Mouse (Mus musculus) hindbrain, embryonic 11.5 days (tissue): Measurements from ENCODE around the gene Thbs1. TPM values are rescaled to one million over a fixed set of nuclear protein-coding genes. Genes with fewer than 3 reads are reported as not detected.

Source experiments
- ATAC-seq: fragments of 200-750 bp; cut with Nextera tagmentation; 2 replicates; pipeline ENCODE4 v1.8.0; 2017; ENCODE audit warnings: mild to moderate bottlenecking, moderate TSS enrichment, moderate library complexity; ENCODE audit not compliant: low FRiP score
- DNase-seq: peaks from one replicate; pipeline ENCODE4 v3.0.0-alpha.2; 2015; ENCODE audit warnings: low spot score
- H3K27ac ChIP-seq: fragments of 300-500 bp; sonication (generic); 2 replicates; pipeline ENCODE4 v1.5.1; 2014; ENCODE audit warnings: mild to moderate bottlenecking, low read depth, low read length
- H3K27me3 ChIP-seq: fragments of 300-500 bp; sonication (generic); 2 replicates; pipeline ENCODE4 v1.6.1; 2014; ENCODE audit warnings: mild to moderate bottlenecking, low read length, moderate library complexity, mixed read lengths; ENCODE audit not compliant: control insufficient read depth, insufficient read depth
- H3K36me3 ChIP-seq: fragments of 300-500 bp; sonication (generic); 2 replicates; pipeline ENCODE4 v1.6.1; 2014; ENCODE audit warnings: mild to moderate bottlenecking, low read length, moderate library complexity, mixed read lengths; ENCODE audit not compliant: control insufficient read depth, insufficient read depth
- H3K4me1 ChIP-seq: fragments of 300-500 bp; sonication (generic); replicated peaks from 2 replicates; pipeline ENCODE4 v1.6.1; 2014; ENCODE audit warnings: low read length, mixed read lengths; ENCODE audit not compliant: control insufficient read depth, insufficient read depth
- H3K4me2 ChIP-seq: fragments of 300-500 bp; sonication (generic); replicated peaks from 2 replicates; pipeline ENCODE4 v1.6.1; 2014; ENCODE audit warnings: mild to moderate bottlenecking, low read depth, low read length
- H3K4me3 ChIP-seq: fragments of 300-500 bp; sonication (generic); 2 replicates; pipeline ENCODE4 v1.5.1; 2014; ENCODE audit warnings: low read depth, low read length
- H3K9ac ChIP-seq: fragments of 300-500 bp; sonication (generic); 2 replicates; pipeline ENCODE4 v1.6.1; 2014; ENCODE audit warnings: low read depth, low read length
- H3K9me3 ChIP-seq: fragments of 300-500 bp; sonication (generic); 2 replicates; pipeline ENCODE4 v1.6.1; 2016; ENCODE audit warnings: low read length; ENCODE audit not compliant: control insufficient read depth
- WGBS: fragments of 180-500 bp; shearing (Covaris S2); extraction: QIAGEN DNeasy Blood & Tissue Kit; methylation state at CpG from one replicate; pipeline ENCODE4 v1.1.7; 2014; 5-methylcytosine and 5-hydroxymethylcytosine counted together
- polyA plus RNA-seq: library from polyadenylated mRNA; unstranded; fragments of >200 nt; fragmentation: Nextera tagmentation; extraction: Ambion mirVana; gene quantifications from 2 replicates; pipeline ENCODE4 v1.2.1, GENCODE M21; 2014

The Thbs1 gene
- polyA plus RNA-seq, 1 experiment from 2014 or later, result 39.9 TPM

GRCm38 (mm10) chr2:118117401-118117800 lies 5.7 kb downstream of the Thbs1 start:
- 78% methylated on average over 11 of the region's 11 CpGs for WGBS
- Histone ChIP-seq H3K36me3 (peaks cover 4% of the 10 kb centered on the region; the same call in 1 of the 2 replicates), H3K4me1 (peaks cover 2% of the 10 kb centered on the region; the same call in 1 of the 2 replicates), H3K9me3 (no peaks in the 10 kb centered on the region), H3K9ac (no peak overlapping the region), H3K4me3 (no peak overlapping the region), H3K4me2 (no peak overlapping the region), H3K27me3 (0 out of 2 replicates have a peak, but pooled peaks cover 1% of the 10 kb centered on the region), H3K27ac (no peak overlapping the region)
- ATAC-seq (no peak), DNase-seq (no peak)

GRCm38 (mm10) chr2:118118045-118118444 lies 6.4 kb downstream of the Thbs1 start:
- Histone ChIP-seq H3K27me3 (no peaks in the 10 kb centered on the region), H3K36me3 (peaks cover 4% of the 10 kb centered on the region; the same call in 1 of the 2 replicates), H3K4me3 (no peak overlapping the region), H3K9me3 (no peaks in the 10 kb centered on the region), H3K9ac (no peak overlapping the region), H3K27ac (no peak overlapping the region), H3K4me1 (0 out of 2 replicates have a peak, but pooled peaks cover 2% of the 10 kb centered on the region), H3K4me2 (no peak overlapping the region)
- 67% methylated on average over 6 of the region's 6 CpGs for WGBS
- DNase-seq (no peak), ATAC-seq (no peak)

GRCm38 (mm10) chr2:118118515-118118914 lies 6.8 kb downstream of the Thbs1 start:
- no peak for DNase-seq
- Histone ChIP-seq H3K9ac (no peak overlapping the region), H3K27ac (no peak overlapping the region), H3K27me3 (no peaks in the 10 kb centered on the region), H3K9me3 (no peaks in the 10 kb centered on the region), H3K4me2 (no peak overlapping the region), H3K4me3 (no peak overlapping the region), H3K4me1 (0 out of 2 replicates have a peak, but pooled peaks cover 2% of the 10 kb centered on the region), H3K36me3 (peaks cover 4% of the 10 kb centered on the region; the same call in 1 of the 2 replicates)
- ATAC-seq, result no peak
- WGBS, result 91% methylated on average over 7 of the region's 7 CpGs

GRCm38 (mm10) chr2:118119684-118120083 lies 8.0 kb downstream of the Thbs1 start:
- H3K4me1 ChIP-seq, result no peaks in the 10 kb centered on the region
- ATAC-seq (no peak), DNase-seq (no peak)
- H3K4me3 ChIP-seq, result no peak overlapping the region
- no peaks in the 10 kb centered on the region for H3K27me3 ChIP-seq
- no peaks in the 10 kb centered on the region for H3K9me3 ChIP-seq
- H3K4me2 ChIP-seq, result no peak overlapping the region
- 92% methylated on average over 12 of the region's 12 CpGs for WGBS
- H3K9ac ChIP-seq, result no peak overlapping the region
- peaks cover 4% of the 10 kb centered on the region; the same call in 1 of the 2 replicates for H3K36me3 ChIP-seq
- no peak overlapping the region for H3K27ac ChIP-seq

GRCm38 (mm10) chr2:118120095-118120494 lies 8.4 kb downstream of the Thbs1 start:
- 93% methylated on average over 11 of the region's 11 CpGs for WGBS

GRCm38 (mm10) chr2:118120751-118121150 lies 9.1 kb downstream of the Thbs1 start:
- Histone ChIP-seq H3K36me3 (peaks cover 4% of the 10 kb centered on the region; the same call in 1 of the 2 replicates), H3K4me2 (no peak overlapping the region), H3K4me3 (no peak overlapping the region), H3K9ac (no peak overlapping the region), H3K4me1 (no peaks in the 10 kb centered on the region), H3K27me3 (no peaks in the 10 kb centered on the region), H3K9me3 (no peaks in the 10 kb centered on the region), H3K27ac (no peak overlapping the region)
- 95% methylated on average over 7 of the region's 7 CpGs for WGBS
- ATAC-seq (no peak), DNase-seq (no peak)

More at GRCm38 (mm10) chr2:118120095-118120494, 8.4 kb downstream of the Thbs1 start:
- ATAC-seq (no peak), DNase-seq (no peak)
- H3K4me1 ChIP-seq, result no peaks in the 10 kb centered on the region
- H3K9ac ChIP-seq, result no peak overlapping the region
- no peaks in the 10 kb centered on the region for H3K9me3 ChIP-seq
- peaks cover 4% of the 10 kb centered on the region; the same call in 1 of the 2 replicates for H3K36me3 ChIP-seq
- H3K27me3 ChIP-seq, result no peaks in the 10 kb centered on the region
- no peak overlapping the region for H3K4me2 ChIP-seq
- no peak overlapping the region for H3K27ac ChIP-seq
- H3K4me3 ChIP-seq, result no peak overlapping the region

GRCm38 (mm10) chr2:118122291-118122690 lies 10.6 kb downstream of the Thbs1 start:
- 95% methylated on average over 6 of the region's 6 CpGs for WGBS
- Histone ChIP-seq H3K4me2 (no peak overlapping the region), H3K4me3 (no peak overlapping the region), H3K36me3 (peaks cover 4% of the 10 kb centered on the region; the same call in 1 of the 2 replicates), H3K27ac (no peak overlapping the region), H3K4me1 (no peaks in the 10 kb centered on the region), H3K9me3 (no peaks in the 10 kb centered on the region), H3K9ac (no peak overlapping the region), H3K27me3 (no peaks in the 10 kb centered on the region)
- DNase-seq (no peak), ATAC-seq (no peak)

GRCm38 (mm10) chr2:118123743-118124142 lies 12.1 kb downstream of the Thbs1 start:
- Histone ChIP-seq H3K4me2 (no peak overlapping the region), H3K27me3 (no peaks in the 10 kb centered on the region), H3K9ac (no peak overlapping the region), H3K4me1 (no peaks in the 10 kb centered on the region), H3K4me3 (no peak overlapping the region), H3K36me3 (peaks cover 4% of the 10 kb centered on the region; the same call in 1 of the 2 replicates), H3K27ac (no peak overlapping the region), H3K9me3 (no peaks in the 10 kb centered on the region)
- ATAC-seq (no peak), DNase-seq (no peak)
- 87% methylated on average over 9 of the region's 9 CpGs for WGBS

- Histone ChIP-seq H3K27me3 (no peaks in the 10 kb centered on the region), H3K36me3 (peaks cover 4% of the 10 kb centered on the region; the same call in 1 of the 2 replicates)
- 90% methylated on average over 7 of the region's 7 CpGs for WGBS
Measured at GRCm38 (mm10) chr2:118124437-118124836, 12.8 kb downstream of the Thbs1 start.

More at GRCm38 (mm10) chr2:118124437-118124836, 12.8 kb downstream of the Thbs1 start:
- DNase-seq, result no peak
- H3K9ac ChIP-seq, result no peak overlapping the region
- no peak for ATAC-seq
- no peaks in the 10 kb centered on the region for H3K4me1 ChIP-seq
- no peak overlapping the region for H3K4me3 ChIP-seq
- H3K4me2 ChIP-seq, result no peak overlapping the region
- H3K27ac ChIP-seq, result no peak overlapping the region
- H3K9me3 ChIP-seq, result no peaks in the 10 kb centered on the region
